Mouse (Mus musculus): Measurements from ENCODE around the gene Bhmt. TPM values are rescaled to one million over a fixed set of nuclear protein-coding genes. Genes with fewer than 3 reads are reported as not detected.
"Not testable (repeated sequence)": the region's sequence is repeated elsewhere in the genome, so short reads cannot be mapped to it uniquely, and the experiment has no call there.

Gene Bhmt
- polyA plus RNA-seq, 1 experiment, result not detected

DNA sequence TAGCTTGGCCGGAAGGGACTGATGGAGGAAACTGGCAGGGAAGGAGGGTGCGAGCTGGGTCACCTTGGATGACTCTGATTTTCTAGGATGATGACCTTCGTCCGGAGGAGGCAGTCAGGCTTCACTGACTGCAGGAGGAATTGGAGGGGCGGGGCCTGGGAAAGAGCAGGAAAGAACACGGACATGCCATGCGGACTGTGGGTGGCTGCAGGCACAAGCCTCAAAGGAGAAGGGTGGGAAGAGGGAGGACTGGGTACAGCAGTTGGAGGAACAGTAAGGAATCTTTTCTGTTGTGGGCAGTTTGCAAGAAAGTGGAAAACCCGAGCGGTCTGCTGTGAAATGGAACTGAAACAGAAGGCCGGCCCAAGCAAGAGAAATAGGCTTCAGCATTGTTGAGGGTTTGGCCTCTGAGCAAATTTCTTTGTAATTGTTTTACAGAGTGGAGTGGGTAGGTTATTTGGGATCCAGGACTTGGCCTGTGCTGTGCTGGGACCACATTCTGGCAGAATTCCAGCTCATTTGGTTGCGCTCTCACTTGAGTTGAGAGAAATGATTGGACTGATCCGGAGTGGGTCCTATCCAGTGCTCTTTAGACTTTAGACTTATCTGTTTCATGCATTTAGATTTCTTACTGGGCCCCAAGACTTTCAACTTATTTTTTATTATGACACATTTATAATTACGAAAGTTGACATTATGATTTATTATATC is 30.7 kb downstream of the Bhmt start:
- Histone ChIP-seq H3K27me3 (ENCODE audit: control insufficient read depth, insufficient read depth, low read length) (no peaks in the 10 kb centered on the region), H3K4me3 (replicated peaks; ENCODE audit: insufficient read depth, low read depth, low read length) (no peak overlapping the region), H3K27ac (ENCODE audit: insufficient read depth, low read length) (no peak overlapping the region), H3K4me1 (ENCODE audit: control insufficient read depth, insufficient read depth, low read length) (no peaks in the 10 kb centered on the region)
- no peak for DNase-seq
- 68% methylated on average over 13 of the region's 13 CpGs for WGBS
- no peak for TF ChIP-seq CTCF (IDR thresholded peaks at IDR 0.05; ENCODE audit: borderline replicate concordance, insufficient read depth, low read depth, low read length)
- no peak for TF ChIP-seq POLR2A (IDR thresholded peaks at IDR 0.05; ENCODE audit: borderline replicate concordance, insufficient read depth, low read length)

DNA sequence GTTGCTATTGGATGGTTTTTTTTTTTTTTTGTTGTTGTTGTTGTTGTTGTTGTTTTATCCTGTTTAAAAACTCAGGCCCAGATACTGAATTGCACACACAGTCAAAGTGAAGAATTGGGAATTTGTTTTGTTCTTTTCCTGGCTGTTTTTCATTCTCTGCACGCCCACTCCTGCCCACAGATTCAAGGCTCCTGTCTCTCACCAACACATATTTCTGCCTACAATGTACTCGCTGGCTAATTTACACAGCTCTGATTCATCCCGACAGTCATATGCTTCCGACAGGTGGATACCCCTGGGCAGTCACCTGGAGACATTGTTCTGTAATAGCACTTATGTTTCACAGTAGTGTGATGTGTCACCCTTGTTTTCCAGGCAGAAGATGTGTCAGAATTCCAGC is 33.1 kb downstream of the Bhmt start:
- DNase-seq, result no peak
- H3K4me1 ChIP-seq (ENCODE audit: control insufficient read depth, insufficient read depth, low read length), result no peaks in the 10 kb centered on the region
- no peak overlapping the region for H3K27ac ChIP-seq (ENCODE audit: insufficient read depth, low read length)
- no peaks in the 10 kb centered on the region for H3K27me3 ChIP-seq (ENCODE audit: control insufficient read depth, insufficient read depth, low read length)
- H3K4me3 ChIP-seq (replicated peaks; ENCODE audit: insufficient read depth, low read depth, low read length), result no peak overlapping the region
- no peak for TF ChIP-seq POLR2A (IDR thresholded peaks at IDR 0.05; ENCODE audit: borderline replicate concordance, insufficient read depth, low read length)
- TF ChIP-seq CTCF (IDR thresholded peaks at IDR 0.05; ENCODE audit: borderline replicate concordance, insufficient read depth, low read depth, low read length), result no peak
- 84% methylated on average over 4 of the region's 4 CpGs for WGBS

- H3K4me1 ChIP-seq (ENCODE audit: control insufficient read depth, insufficient read depth, low read length), result no peaks in the 10 kb centered on the region
- no peak for DNase-seq
- H3K27me3 ChIP-seq (ENCODE audit: control insufficient read depth, insufficient read depth, low read length), result no peaks in the 10 kb centered on the region
- TF ChIP-seq POLR2A (IDR thresholded peaks at IDR 0.05; ENCODE audit: borderline replicate concordance, insufficient read depth, low read length) (no peak), CTCF (IDR thresholded peaks at IDR 0.05; ENCODE audit: borderline replicate concordance, insufficient read depth, low read depth, low read length) (no peak)
- WGBS, result 64% methylated on average over 11 of the region's 11 CpGs
- no peak overlapping the region for H3K27ac ChIP-seq (ENCODE audit: insufficient read depth, low read length)
- no peak overlapping the region for H3K4me3 ChIP-seq (replicated peaks; ENCODE audit: insufficient read depth, low read depth, low read length)
These were observed 36.2 kb downstream of the Bhmt start for GRCm38 (mm10) chr13:93601527-93601926.

GRCm38 (mm10) chr13:93593040-93593699 is 44.6 kb downstream of the Bhmt start:
- WGBS, result 85% methylated on average over 2 of the region's 2 CpGs
- TF ChIP-seq CTCF (IDR thresholded peaks at IDR 0.05; ENCODE audit: borderline replicate concordance, insufficient read depth, low read depth, low read length) (no peak), POLR2A (IDR thresholded peaks at IDR 0.05; ENCODE audit: borderline replicate concordance, insufficient read depth, low read length) (no peak)
- Histone ChIP-seq H3K4me3 (replicated peaks; ENCODE audit: insufficient read depth, low read depth, low read length) (no peak overlapping the region), H3K4me1 (ENCODE audit: control insufficient read depth, insufficient read depth, low read length) (no peaks in the 10 kb centered on the region), H3K27me3 (ENCODE audit: control insufficient read depth, insufficient read depth, low read length) (no peaks in the 10 kb centered on the region), H3K27ac (ENCODE audit: insufficient read depth, low read length) (no peak overlapping the region)
- no peak for DNase-seq

- WGBS, result 72% methylated on average over 9 of the region's 9 CpGs
- not testable (repeated sequence) for H3K4me3 ChIP-seq (replicated peaks; ENCODE audit: insufficient read depth, low read depth, low read length); DNase-seq; H3K27ac ChIP-seq (ENCODE audit: insufficient read depth, low read length); H3K4me1 ChIP-seq (ENCODE audit: control insufficient read depth, insufficient read depth, low read length); H3K27me3 ChIP-seq (ENCODE audit: control insufficient read depth, insufficient read depth, low read length)
These were observed 55.2 kb downstream of the Bhmt start for GRCm38 (mm10) chr13:93582526-93582925.

DNA sequence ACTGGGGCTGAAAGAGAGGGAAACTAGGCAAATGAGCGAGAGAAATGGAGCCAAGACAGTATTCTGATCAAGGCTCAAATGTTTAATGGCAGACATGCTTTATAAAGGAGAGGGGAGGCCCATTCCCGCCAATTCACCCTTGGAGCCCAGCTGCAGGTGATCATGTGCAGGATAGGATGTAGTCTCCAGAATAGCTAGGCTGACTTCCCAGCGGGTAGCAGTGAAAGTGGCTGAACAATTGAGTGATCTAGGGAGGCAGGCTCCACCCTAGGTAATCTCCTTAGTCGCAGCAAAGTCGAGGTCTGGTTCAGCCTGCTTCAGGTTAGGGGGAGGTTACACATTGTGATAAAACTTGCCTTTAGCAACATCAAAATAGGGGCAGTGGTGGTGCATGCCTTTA is 57.3 kb downstream of the Bhmt start:
- no peak for DNase-seq
- no peaks in the 10 kb centered on the region for H3K4me1 ChIP-seq (ENCODE audit: control insufficient read depth, insufficient read depth, low read length)
- H3K4me3 ChIP-seq (replicated peaks; ENCODE audit: insufficient read depth, low read depth, low read length), result no peak overlapping the region
- 89% methylated on average over 5 of the region's 5 CpGs for WGBS
- no peaks in the 10 kb centered on the region for H3K27me3 ChIP-seq (ENCODE audit: control insufficient read depth, insufficient read depth, low read length)
- H3K27ac ChIP-seq (ENCODE audit: insufficient read depth, low read length), result no peak overlapping the region
- TF ChIP-seq CTCF (IDR thresholded peaks at IDR 0.05; ENCODE audit: borderline replicate concordance, insufficient read depth, low read depth, low read length), result no peak
- no peak for TF ChIP-seq POLR2A (IDR thresholded peaks at IDR 0.05; ENCODE audit: borderline replicate concordance, insufficient read depth, low read length)

DNA sequence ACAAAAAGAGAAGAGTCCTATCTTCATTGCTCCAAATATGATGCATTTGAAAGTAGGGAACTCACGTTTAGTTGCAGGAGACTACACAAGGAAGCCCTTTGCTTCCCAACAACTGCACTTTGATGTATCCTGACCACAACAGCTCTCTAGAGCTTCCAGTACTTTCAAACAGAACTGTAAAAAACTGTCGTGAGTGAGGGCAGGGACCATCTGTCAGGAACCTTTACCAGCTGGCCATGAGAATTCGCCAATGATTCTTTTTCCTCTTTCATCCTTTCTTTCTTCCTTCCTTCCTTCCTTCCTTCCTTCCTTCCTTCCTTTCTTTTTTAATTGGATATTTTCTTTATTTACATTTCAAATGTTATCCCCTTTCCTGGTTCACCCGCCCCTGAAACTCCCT is 68.1 kb downstream of the Bhmt start:
- no peak overlapping the region for H3K27ac ChIP-seq (ENCODE audit: insufficient read depth, low read length)
- 38% methylated on average over 4 of the region's 4 CpGs for WGBS
- no peaks in the 10 kb centered on the region for H3K27me3 ChIP-seq (ENCODE audit: control insufficient read depth, insufficient read depth, low read length)
- no peak for TF ChIP-seq CTCF (IDR thresholded peaks at IDR 0.05; ENCODE audit: borderline replicate concordance, insufficient read depth, low read depth, low read length)
- TF ChIP-seq POLR2A (IDR thresholded peaks at IDR 0.05; ENCODE audit: borderline replicate concordance, insufficient read depth, low read length), result no peak
- DNase-seq, result peak; percentile 33 to 46
- H3K4me1 ChIP-seq (ENCODE audit: control insufficient read depth, insufficient read depth, low read length), result no peaks in the 10 kb centered on the region
- no peak overlapping the region for H3K4me3 ChIP-seq (replicated peaks; ENCODE audit: insufficient read depth, low read depth, low read length)

Other genes starting within 250 kb of the Bhmt start
- gene Jmy, start 138.2 kb downstream of the Bhmt start, polyA plus RNA-seq (2012; rRNA removed), result 16.7 and 17.6 TPM in 2 replicates
- gene Bhmt2, start 36.3 kb upstream of the Bhmt start, polyA plus RNA-seq (2012; rRNA removed), result 0.22 and 0.39 TPM in 2 replicates
- 0.11 TPM in 2 replicates for gene Dmgdh, start 36.5 kb upstream of the Bhmt start, polyA plus RNA-seq (2012; rRNA removed)
- gene Arsb, start 133.7 kb upstream of the Bhmt start, polyA plus RNA-seq (2012; rRNA removed), result 49.7 and 53.6 TPM in 2 replicates

All from cerebellum, adult 2 months (tissue).